Mouse (Mus musculus): ENCODE results near the gene Capzb. TPM values are rescaled to one million over a fixed set of nuclear protein-coding genes. Genes with fewer than 3 reads are reported as not detected.
A peak's percentile ranks its signal among the peaks of the same experiment; 100 is the strongest.

Capzb gene
- total and polyA plus RNA-seq, 3 experiments = 103 to 354 TPM; not detected in 1

- Histone ChIP-seq H3K9ac (ENCODE audit: control insufficient read depth, low read depth, low read length, poor library complexity, severe bottlenecking) (peak overlapping the region; percentile 60), H3K27me3 (ENCODE audit: control insufficient read depth in 1 of 2, insufficient read depth in 2 of 2, low read length in 2 of 2) (no peaks in the 10 kb centered on the region), H3K4me1 (ENCODE audit: control insufficient read depth in 1 of 2, insufficient read depth in 2 of 2, low read length in 2 of 2) (peaks cover 0 to 12% of the 10 kb centered on the region in 2 experiments; a peak in 1 of 4 replicates), H3K4me3 (ENCODE audit: control insufficient read depth in 1 of 2, insufficient read depth in 1 of 2, low read depth in 2 of 2, low read length in 2 of 2) (no peak overlapping the region), H3K9me3 (replicated peaks; ENCODE audit: insufficient read depth, low read length) (no peaks in the 10 kb centered on the region), H3K36me3 (ENCODE audit: control insufficient read depth in 1 of 2, insufficient read depth in 2 of 2, low read length in 2 of 2) (peaks cover 0 to 7% of the 10 kb centered on the region in 2 experiments; a peak in 2 of 4 replicates), H3K27ac (ENCODE audit: control insufficient read depth, low read depth, low read length) (peak overlapping the region; percentile 98), H3K79me2 (ENCODE audit: control insufficient read depth, insufficient read depth, low read length, poor library complexity) (no peaks in the 10 kb centered on the region)
- peak; percentile 97 for DNase-seq (ENCODE audit: low read depth, low spot score)
- no peak for TF ChIP-seq E2F4 (IDR thresholded peaks at IDR 0.05; ENCODE audit: borderline replicate concordance, low read depth, low read length)
- TF ChIP-seq NRF1 (IDR thresholded peaks at IDR 0.05; ENCODE audit: insufficient read depth, low read depth, low read length, poor library complexity, severe bottlenecking) = no peak
- TF ChIP-seq TAL1 (IDR thresholded peaks at IDR 0.05; ENCODE audit: low read length) = peak; percentile 92
- TF ChIP-seq RCOR1 (IDR thresholded peaks at IDR 0.05; ENCODE audit: low read depth, low read length) = peak; percentile 88
- TF ChIP-seq KAT2A (conservative IDR thresholded peaks at IDR 0.05; ENCODE audit: low read depth, low read length) = no peak
- peak; percentile 60; the same call in 1 of the 2 replicates for TF ChIP-seq MYB (IDR thresholded peaks at IDR 0.05; ENCODE audit: low read depth, low read length)
- TF ChIP-seq SIN3A (IDR thresholded peaks at IDR 0.05; ENCODE audit: low read length) = peak; percentile 91
- no peak for TF ChIP-seq GABPA (IDR thresholded peaks at IDR 0.05; ENCODE audit: low read depth, low read length)
- peak; percentile 94 for TF ChIP-seq TCF12 (IDR thresholded peaks at IDR 0.05; ENCODE audit: low read depth, low read length)
- peak in 1 of 2 experiments; percentile 44; a peak in 1 of 4 replicates for TF ChIP-seq POLR2A (IDR thresholded peaks at IDR 0.05; ENCODE audit: control insufficient read depth in 1 of 2, insufficient read depth in 1 of 2, low read depth in 1 of 2, low read length in 2 of 2, poor library complexity in 1 of 2)
- no peak for TF ChIP-seq CHD1 (IDR thresholded peaks at IDR 0.05; ENCODE audit: low read depth, low read length)
- TF ChIP-seq POLR2AphosphoS2 (IDR thresholded peaks at IDR 0.05; ENCODE audit: low read length) = peak; percentile 30; the same call in 1 of the 2 replicates
- no peak for TF ChIP-seq USF2 (IDR thresholded peaks at IDR 0.05; ENCODE audit: borderline replicate concordance in 1 of 2, insufficient read depth in 1 of 2, low read depth in 1 of 2, low read length in 2 of 2)
- TF ChIP-seq BHLHE40 (IDR thresholded peaks at IDR 0.05; ENCODE audit: borderline replicate concordance, low read depth, low read length) = peak; percentile 95
- no peak for TF ChIP-seq SMC3 (IDR thresholded peaks at IDR 0.05; ENCODE audit: low read depth, low read length)
- TF ChIP-seq EP300 (IDR thresholded peaks at IDR 0.05; ENCODE audit: low read depth in 1 of 2, low read length in 2 of 2) = peak; percentile 95 to 96
- peak; percentile 79 for TF ChIP-seq ELF1 (IDR thresholded peaks at IDR 0.05; ENCODE audit: low read depth, low read length)
- no peak for TF ChIP-seq POLR2AphosphoS5 (IDR thresholded peaks at IDR 0.05; ENCODE audit: borderline replicate concordance, low read depth, low read length)
- TF ChIP-seq NELFE (IDR thresholded peaks at IDR 0.05; ENCODE audit: low read depth, low read length) = no peak
- peak; percentile 84 for TF ChIP-seq USF1 (IDR thresholded peaks at IDR 0.05; ENCODE audit: low read depth, low read length)
- TF ChIP-seq ZKSCAN1 (IDR thresholded peaks at IDR 0.05; ENCODE audit: low read depth, low read length) = no peak
- TF ChIP-seq MEF2A (IDR thresholded peaks at IDR 0.05; ENCODE audit: extremely low read depth, insufficient replicate concordance, low read depth, low read length, poor library complexity, severe bottlenecking) = no peak
- TF ChIP-seq ZC3H11A (IDR thresholded peaks at IDR 0.05; ENCODE audit: low read depth, low read length) = no peak
- TF ChIP-seq MXI1 (IDR thresholded peaks at IDR 0.05; ENCODE audit: low read depth, low read length) = peak; percentile 90
- TF ChIP-seq MAFK (IDR thresholded peaks at IDR 0.05; ENCODE audit: borderline replicate concordance, low read depth, low read length) = no peak
- no peak; the same call in 1 of the 2 replicates for TF ChIP-seq ZNF384 (IDR thresholded peaks at IDR 0.05; ENCODE audit: low read depth, low read length)
- peak; percentile 95 for TF ChIP-seq GATA1 (IDR thresholded peaks at IDR 0.05; ENCODE audit: low read depth, low read length)
- TF ChIP-seq UBTF (IDR thresholded peaks at IDR 0.05; ENCODE audit: borderline replicate concordance, insufficient read depth, low read depth, low read length) = no peak
- TF ChIP-seq MYC (IDR thresholded peaks at IDR 0.05; ENCODE audit: low read depth, low read length) = peak; percentile 91
- peak; percentile 90 for TF ChIP-seq ETS1 (IDR thresholded peaks at IDR 0.05; ENCODE audit: low read depth, low read length)
- no peak for TF ChIP-seq CHD2 (IDR thresholded peaks at IDR 0.05; ENCODE audit: low read length)
- peak; percentile 47; the same call in 1 of the 2 replicates for TF ChIP-seq TBP (IDR thresholded peaks at IDR 0.05; ENCODE audit: low read depth, low read length)
- peak; percentile 94 for TF ChIP-seq MAX (IDR thresholded peaks at IDR 0.05; ENCODE audit: low read length)
- peak; percentile 72; the same call in 1 of the 2 replicates for TF ChIP-seq MAZ (IDR thresholded peaks at IDR 0.05; ENCODE audit: low read depth, low read length)
- TF ChIP-seq RAD21 (IDR thresholded peaks at IDR 0.05; ENCODE audit: low read depth, low read length) = no peak
- TF ChIP-seq HCFC1 (IDR thresholded peaks at IDR 0.05; ENCODE audit: low read depth, low read length) = peak; percentile 61
- no peak for TF ChIP-seq ZMIZ1 (IDR thresholded peaks at IDR 0.05; ENCODE audit: low read depth, low read length)
Measured at GRCm38 (mm10) chr4:139335507-139335906, 142.8 kb downstream of the Capzb start.
